ENCODE assay signal across 12 mouse cellular contexts in genomic region chr5:113608511-113608910, GRCm38 (mm10). TPM values are rescaled to one million over a fixed set of nuclear protein-coding genes. Genes with fewer than 3 reads are reported as not detected.
DNase-seq lines count a peak whose midpoint lies in the region; ATAC-seq and TF ChIP-seq lines count a peak whose summit lies in the region.
"Had no signal": no experiment of that assay in that cellular context is flagged by ENCODE, and none has a peak within 500 bp of the region (broad histone marks: within the 10 kb centered on the region; RNA-seq: fewer than 3 reads in every experiment).

No protein-coding gene starts in this region.

- no peak overlapping the region for H3K9ac ChIP-seq in hindbrain, embryonic 14.5 days
- H3K9ac ChIP-seq in hindbrain, embryonic 11.5 days (ENCODE audit: low read depth, low read length) = no peak overlapping the region
- H3K9ac ChIP-seq in stomach, embryonic 14.5 days (replicated peaks; ENCODE audit: low read depth, low read length) = no peak overlapping the region
- H3K9ac ChIP-seq in stomach, postnatal 0 days (ENCODE audit: low read length) = no peak overlapping the region
- H3K9ac ChIP-seq in limb, embryonic 14.5 days (ENCODE audit: low read depth, low read length, severe bottlenecking) = no peak overlapping the region
- H3K9ac ChIP-seq: liver, embryonic 15.5 days had no signal

- TF ChIP-seq CTCF in stomach, postnatal 0 days (IDR thresholded peaks at IDR 0.05; ENCODE audit: low read depth) = no peak

- 82% methylated on average over 8 of the region's 8 CpGs for WGBS in hindbrain, embryonic 14.5 days
- WGBS in hindbrain, embryonic 11.5 days = 86% methylated on average over 8 of the region's 8 CpGs
- 87% methylated on average over 8 of the region's 8 CpGs for WGBS in stomach, embryonic 14.5 days
- 82% methylated on average over 8 of the region's 8 CpGs for WGBS in stomach, postnatal 0 days
- WGBS in limb, embryonic 14.5 days = 79% methylated on average over 8 of the region's 8 CpGs

- 0 out of 2 replicates have a peak overlapping the region, but pooled peaks have one; percentile 38 for H3K27ac ChIP-seq in hindbrain, embryonic 14.5 days
- H3K27ac ChIP-seq in hindbrain, embryonic 11.5 days (ENCODE audit: low read depth, low read length) = no peak overlapping the region
- H3K27ac ChIP-seq in stomach, embryonic 14.5 days (ENCODE audit: low read length) = peak overlapping the region; percentile 11; the same call in 1 of the 2 replicates
- H3K27ac ChIP-seq in stomach, postnatal 0 days (replicated peaks) = no peak overlapping the region
- 0 out of 2 replicates have a peak overlapping the region, but pooled peaks have one; percentile 64 for H3K27ac ChIP-seq in limb, embryonic 14.5 days (replicated peaks; ENCODE audit: low read depth, low read length)
- H3K27ac ChIP-seq: liver, embryonic 15.5 days had no signal

- H3K27me3 ChIP-seq in hindbrain, embryonic 14.5 days (ENCODE audit: control insufficient read depth, insufficient read depth, low read length) = no peaks in the 10 kb centered on the region
- no peaks in the 10 kb centered on the region for H3K27me3 ChIP-seq in hindbrain, embryonic 11.5 days (ENCODE audit: control insufficient read depth, insufficient read depth, low read length)
- no peaks in the 10 kb centered on the region for H3K27me3 ChIP-seq in stomach, embryonic 14.5 days (ENCODE audit: control insufficient read depth, insufficient read depth, low read length)
- no peaks in the 10 kb centered on the region for H3K27me3 ChIP-seq in stomach, postnatal 0 days (ENCODE audit: control insufficient read depth, insufficient read depth, low read length)
- no peaks in the 10 kb centered on the region for H3K27me3 ChIP-seq in limb, embryonic 14.5 days (ENCODE audit: control insufficient read depth, insufficient read depth, low read length)
- H3K27me3 ChIP-seq: liver, embryonic 15.5 days had no signal

- no peak for DNase-seq in hindbrain, embryonic 14.5 days (ENCODE audit: low spot score)
- DNase-seq in hindbrain, embryonic 11.5 days (ENCODE audit: low spot score) = no peak
- DNase-seq in stomach, postnatal 0 days (ENCODE audit: low spot score) = no peak
- no peak for DNase-seq in limb, embryonic 14.5 days (ENCODE audit: low spot score)
- no peak for DNase-seq in thymus, adult 18-20 months
- DNase-seq: cerebellum, adult 11 months; retina, postnatal 1 day had no signal

- 0 out of 2 replicates have a peak, but pooled peaks cover 5% of the 10 kb centered on the region for H3K4me1 ChIP-seq in hindbrain, embryonic 14.5 days (replicated peaks; ENCODE audit: control insufficient read depth, insufficient read depth, low read length)
- 0 out of 2 replicates have a peak, but pooled peaks cover 3% of the 10 kb centered on the region for H3K4me1 ChIP-seq in hindbrain, embryonic 11.5 days (replicated peaks; ENCODE audit: control insufficient read depth, insufficient read depth, low read length)
- H3K4me1 ChIP-seq in stomach, embryonic 14.5 days (ENCODE audit: control insufficient read depth, insufficient read depth, low read length) = 0 out of 2 replicates have a peak, but pooled peaks cover 7% of the 10 kb centered on the region
- no peaks in the 10 kb centered on the region for H3K4me1 ChIP-seq in stomach, postnatal 0 days (replicated peaks; ENCODE audit: control insufficient read depth, insufficient read depth)
- H3K4me1 ChIP-seq in limb, embryonic 14.5 days (ENCODE audit: control insufficient read depth, insufficient read depth, low read length) = peaks cover 21% of the 10 kb centered on the region
- H3K4me1 ChIP-seq: liver, embryonic 15.5 days had no signal

- no peak for TF ChIP-seq EP300 in stomach, postnatal 0 days (optimal IDR thresholded peaks at IDR 0.05)

- TF ChIP-seq POLR2A in limb, embryonic 14.5 days (IDR thresholded peaks at IDR 0.05; ENCODE audit: borderline replicate concordance, extremely low read depth, insufficient read depth, insufficient read length) = no peak

- H3K9me3 ChIP-seq in hindbrain, embryonic 14.5 days (ENCODE audit: control insufficient read depth, low read length) = no peaks in the 10 kb centered on the region
- no peaks in the 10 kb centered on the region for H3K9me3 ChIP-seq in hindbrain, embryonic 11.5 days (ENCODE audit: control insufficient read depth, low read length)
- H3K9me3 ChIP-seq in stomach, embryonic 14.5 days (ENCODE audit: control insufficient read depth, low read depth, low read length) = no peaks in the 10 kb centered on the region
- H3K9me3 ChIP-seq in stomach, postnatal 0 days (ENCODE audit: control insufficient read depth, low read length) = no peaks in the 10 kb centered on the region
- no peaks in the 10 kb centered on the region for H3K9me3 ChIP-seq in limb, embryonic 14.5 days (ENCODE audit: control insufficient read depth, low read length)
- H3K9me3 ChIP-seq: liver, embryonic 15.5 days had no signal

- no peak overlapping the region for H3K4me3 ChIP-seq in hindbrain, embryonic 14.5 days (replicated peaks; ENCODE audit: low read length)
- H3K4me3 ChIP-seq in hindbrain, embryonic 11.5 days (ENCODE audit: low read depth, low read length) = no peak overlapping the region
- H3K4me3 ChIP-seq in stomach, embryonic 14.5 days (ENCODE audit: low read depth, low read length) = no peak overlapping the region
- no peak overlapping the region for H3K4me3 ChIP-seq in stomach, postnatal 0 days (ENCODE audit: low read depth, low read length)
- H3K4me3 ChIP-seq in limb, embryonic 14.5 days (replicated peaks; ENCODE audit: low read length) = no peak overlapping the region
- H3K4me3 ChIP-seq: liver, embryonic 15.5 days had no signal

- H3K36me3 ChIP-seq in hindbrain, embryonic 14.5 days (replicated peaks; ENCODE audit: control insufficient read depth, insufficient read depth) = no peaks in the 10 kb centered on the region
- H3K36me3 ChIP-seq in hindbrain, embryonic 11.5 days (ENCODE audit: control insufficient read depth, insufficient read depth, low read length) = no peaks in the 10 kb centered on the region
- H3K36me3 ChIP-seq in stomach, embryonic 14.5 days (ENCODE audit: control insufficient read depth, insufficient read depth, low read length) = no peaks in the 10 kb centered on the region
- no peaks in the 10 kb centered on the region for H3K36me3 ChIP-seq in stomach, postnatal 0 days (ENCODE audit: control insufficient read depth, insufficient read depth, low read length)
- no peaks in the 10 kb centered on the region for H3K36me3 ChIP-seq in limb, embryonic 14.5 days (ENCODE audit: control insufficient read depth, insufficient read depth, low read length)
- H3K36me3 ChIP-seq: liver, embryonic 15.5 days had no signal

- no peak overlapping the region for H3K4me2 ChIP-seq in hindbrain, embryonic 14.5 days (replicated peaks)
- H3K4me2 ChIP-seq in hindbrain, embryonic 11.5 days (replicated peaks; ENCODE audit: low read depth, low read length) = no peak overlapping the region
- no peak overlapping the region for H3K4me2 ChIP-seq in stomach, embryonic 14.5 days (replicated peaks; ENCODE audit: low read depth, low read length)
- no peak overlapping the region for H3K4me2 ChIP-seq in stomach, postnatal 0 days (replicated peaks; ENCODE audit: low read depth)
- H3K4me2 ChIP-seq in limb, embryonic 14.5 days (replicated peaks; ENCODE audit: low read depth, low read length, severe bottlenecking) = no peak overlapping the region
- H3K4me2 ChIP-seq: liver, embryonic 15.5 days had no signal

- no peak for ATAC-seq in hindbrain, embryonic 14.5 days (ENCODE audit: low FRiP score)
- ATAC-seq in hindbrain, embryonic 11.5 days (ENCODE audit: low FRiP score) = no peak
- ATAC-seq in stomach, embryonic 14.5 days (ENCODE audit: insufficient number of reproducible peaks, insufficient read depth, low FRiP score, low read depth) = no peak
- no peak for ATAC-seq in stomach, postnatal 0 days (ENCODE audit: low FRiP score, low TSS enrichment)
- no peak for ATAC-seq in limb, embryonic 14.5 days (ENCODE audit: low FRiP score, low read depth)
- ATAC-seq in megakaryocyte-erythroid progenitor cell, adult 5-6 weeks (replicated peaks; ENCODE audit: low FRiP score, low TSS enrichment, poor library complexity, severe bottlenecking) = no peak
- ATAC-seq: inflammation-experienced regulatory T-cells, adult 6 months had no signal

RNA-seq across cellular contexts. Expression of gene Cmklr1, which starts 41.7 kb away (rescaled TPM):
- 1.7 and 2.7 TPM in 2 replicates for polyA plus RNA-seq in hindbrain, embryonic 14.5 days (2014; fragmentation: Nextera tagmentation; extraction: Ambion mirVana)
- polyA plus RNA-seq in hindbrain, embryonic 11.5 days (2014; fragmentation: Nextera tagmentation; extraction: Ambion mirVana) = 1.1 and 3.1 TPM in 2 replicates
- 3.6 and 3.7 TPM in 2 replicates for polyA plus RNA-seq in stomach, embryonic 14.5 days (2014; fragmentation: Nextera tagmentation; extraction: Ambion mirVana)
- polyA plus RNA-seq in stomach, postnatal 0 days (2015; fragmentation: Nextera tagmentation; extraction: Ambion mirVana) = 2.0 and 2.6 TPM in 2 replicates
- 10.7 and 17.4 TPM in 2 replicates for polyA plus RNA-seq in limb, embryonic 14.5 days (2012; rRNA removed)
- 7.5 and 7.8 TPM in 2 replicates for polyA plus RNA-seq in limb, embryonic 14.5 days (2014; fragmentation: Nextera tagmentation; extraction: Ambion mirVana)
- total RNA-seq in megakaryocyte-erythroid progenitor cell, adult 5-6 weeks (2014; fragmentation: Nextera tagmentation) = 0.48 and 2.2 TPM in 2 replicates
- 0.23 TPM in 1 of 2 replicates, not detected in the other for total RNA-seq in megakaryocyte-erythroid progenitor cell, adult 5-6 weeks (2017)
- total RNA-seq: CH12.LX had no signal

Comparison
In these comparisons a context has a peak if more than half of its experiments do, and no peak if none do; other contexts are left out.
1. H3K27ac ChIP-seq: peak in hindbrain, embryonic 14.5 days (single experiment), stomach, embryonic 14.5 days (single experiment) and limb, embryonic 14.5 days (single experiment); none in hindbrain, embryonic 11.5 days (single experiment) and stomach, postnatal 0 days (single experiment).